Mouse (Mus musculus): ENCODE results near the gene Mms19.

DNA sequence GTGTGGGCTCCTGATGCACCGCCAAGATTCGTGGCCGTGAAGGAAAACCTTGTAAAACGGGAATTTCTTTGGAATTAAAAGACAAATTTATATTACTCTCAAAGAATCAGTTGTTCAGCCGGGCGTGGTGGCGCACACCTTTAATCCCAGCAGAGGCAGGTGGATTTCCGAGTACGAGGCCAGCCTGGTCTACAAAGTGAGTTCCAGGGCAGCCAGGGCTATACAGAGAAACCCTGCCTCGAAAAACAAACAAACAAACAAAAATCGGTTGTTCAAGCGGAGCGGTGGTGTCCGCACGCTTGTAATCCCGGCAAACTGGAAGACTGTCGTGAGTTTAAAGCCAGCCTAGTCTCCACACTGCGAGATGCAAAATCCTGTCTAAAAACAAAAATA is 84.6 kb downstream of the Mms19 start:
- no peak for TF ChIP-seq CTCF (IDR thresholded peaks at IDR 0.05; ENCODE audit: borderline replicate concordance, insufficient read depth, low read depth, low read length)
- no peak for TF ChIP-seq POLR2A (IDR thresholded peaks at IDR 0.05; ENCODE audit: borderline replicate concordance, insufficient read depth, low read length)

All from cerebellum, adult 2 months (tissue).